Mouse (Mus musculus): Measurements from ENCODE around the gene Tmem95. TPM values are rescaled to one million over a fixed set of nuclear protein-coding genes. Genes with fewer than 3 reads are reported as not detected.

Gene Tmem95
- polyA plus RNA-seq, 1 experiment from 2014 or later: 0.25 TPM

- no peak overlapping the region for H3K4me3 ChIP-seq (ENCODE audit: low read depth, low read length)
- H3K36me3 ChIP-seq (ENCODE audit: control insufficient read depth, insufficient read depth, low read length): no peaks in the 10 kb centered on the region
- ATAC-seq (ENCODE audit: low FRiP score, low TSS enrichment) (no peak), DNase-seq (ENCODE audit: low spot score) (no peak)
- H3K27me3 ChIP-seq (ENCODE audit: control insufficient read depth, insufficient read depth, low read length): no peaks in the 10 kb centered on the region
- H3K9ac ChIP-seq (ENCODE audit: low read length): no peak overlapping the region
- whole genome bisulfite sequencing: 68% methylated on average over 8 of the region's 8 CpGs
- no peaks in the 10 kb centered on the region for H3K9me3 ChIP-seq (ENCODE audit: control insufficient read depth, low read length)
- H3K4me1 ChIP-seq (replicated peaks; ENCODE audit: control insufficient read depth, insufficient read depth): peaks cover 6% of the 10 kb centered on the region
- no peak overlapping the region for H3K4me2 ChIP-seq (replicated peaks; ENCODE audit: low read depth)
- TF ChIP-seq CTCF (IDR thresholded peaks at IDR 0.05; ENCODE audit: low read depth) (no peak), EP300 (optimal IDR thresholded peaks at IDR 0.05) (no peak)
- 0 out of 2 replicates have a peak overlapping the region, but pooled peaks have one; percentile 45 for H3K27ac ChIP-seq (replicated peaks)
Measured at GRCm38 (mm10) chr11:69883527-69884151, 5.8 kb upstream of the Tmem95 start.

- Histone ChIP-seq H3K27ac (replicated peaks) (no peak overlapping the region), H3K9ac (ENCODE audit: low read length) (no peak overlapping the region), H3K4me3 (ENCODE audit: low read depth, low read length) (no peak overlapping the region), H3K27me3 (ENCODE audit: control insufficient read depth, insufficient read depth, low read length) (no peaks in the 10 kb centered on the region), H3K9me3 (ENCODE audit: control insufficient read depth, low read length) (no peaks in the 10 kb centered on the region), H3K36me3 (ENCODE audit: control insufficient read depth, insufficient read depth, low read length) (no peaks in the 10 kb centered on the region), H3K4me2 (replicated peaks; ENCODE audit: low read depth) (no peak overlapping the region), H3K4me1 (replicated peaks; ENCODE audit: control insufficient read depth, insufficient read depth) (peaks cover 6% of the 10 kb centered on the region)
- DNase-seq (ENCODE audit: low spot score): peak; percentile 53
- peak; percentile 65 for TF ChIP-seq CTCF (IDR thresholded peaks at IDR 0.05; ENCODE audit: low read depth)
- TF ChIP-seq EP300 (optimal IDR thresholded peaks at IDR 0.05): no peak
- no peak for ATAC-seq (ENCODE audit: low FRiP score, low TSS enrichment)
- WGBS: 66% methylated on average over 4 of the region's 4 CpGs
Measured at GRCm38 (mm10) chr11:69883066-69883465, 5.2 kb upstream of the Tmem95 start.

GRCm38 (mm10) chr11:69881787-69882670 is 4.2 kb upstream of the Tmem95 start:
- Histone ChIP-seq H3K9me3 (ENCODE audit: control insufficient read depth, low read length) (no peaks in the 10 kb centered on the region), H3K4me2 (replicated peaks; ENCODE audit: low read depth) (peak overlapping the region; percentile 77), H3K27ac (replicated peaks) (peak overlapping the region; percentile 93), H3K4me1 (replicated peaks; ENCODE audit: control insufficient read depth, insufficient read depth) (peaks cover 11% of the 10 kb centered on the region), H3K36me3 (ENCODE audit: control insufficient read depth, insufficient read depth, low read length) (no peaks in the 10 kb centered on the region), H3K27me3 (ENCODE audit: control insufficient read depth, insufficient read depth, low read length) (no peaks in the 10 kb centered on the region), H3K9ac (ENCODE audit: low read length) (peak overlapping the region; percentile 65), H3K4me3 (ENCODE audit: low read depth, low read length) (peak overlapping the region; percentile 57)
- 54% methylated on average over 21 of the region's 21 CpGs for WGBS
- TF ChIP-seq CTCF (IDR thresholded peaks at IDR 0.05; ENCODE audit: low read depth): no peak
- no peak for TF ChIP-seq EP300 (optimal IDR thresholded peaks at IDR 0.05)
- no peak for DNase-seq (ENCODE audit: low spot score)
- no peak for ATAC-seq (ENCODE audit: low FRiP score, low TSS enrichment)

GRCm38 (mm10) chr11:69880853-69881603 is 3.2 kb upstream of the Tmem95 start, which contains the start of gene Kctd11:
TSS of gene Kctd11 (minus strand) at chr11:69881406.
- H3K4me3 ChIP-seq (ENCODE audit: low read depth, low read length): peak within 1 kb of the TSS; percentile 57
- H3K27me3 ChIP-seq (ENCODE audit: control insufficient read depth, insufficient read depth, low read length): no peaks in the 10 kb centered on the region
- whole genome bisulfite sequencing: 0% methylated on average over 46 of the region's 46 CpGs
- H3K4me2 ChIP-seq (replicated peaks; ENCODE audit: low read depth): peak within 1 kb of the TSS; percentile 77
- H3K36me3 ChIP-seq (ENCODE audit: control insufficient read depth, insufficient read depth, low read length): no peaks in the 10 kb centered on the region
- DNase-seq (ENCODE audit: low spot score): peak; percentile 91
- ATAC-seq (ENCODE audit: low FRiP score, low TSS enrichment): peak; percentile 85
- no peaks in the 10 kb centered on the region for H3K9me3 ChIP-seq (ENCODE audit: control insufficient read depth, low read length)
- H3K4me1 ChIP-seq (replicated peaks; ENCODE audit: control insufficient read depth, insufficient read depth): peaks cover 11% of the 10 kb centered on the region
- H3K9ac ChIP-seq (ENCODE audit: low read length): peak within 1 kb of the TSS; percentile 65
- peak; percentile 94 for TF ChIP-seq EP300 (optimal IDR thresholded peaks at IDR 0.05)
- TF ChIP-seq CTCF (IDR thresholded peaks at IDR 0.05; ENCODE audit: low read depth): peak; percentile 65
- H3K27ac ChIP-seq (replicated peaks): peak within 1 kb of the TSS; percentile 93

- no peaks in the 10 kb centered on the region for H3K36me3 ChIP-seq (ENCODE audit: control insufficient read depth, insufficient read depth, low read length)
- ATAC-seq (ENCODE audit: low FRiP score, low TSS enrichment): peak; percentile 30; the same call in 1 of the 2 replicates
- no peaks in the 10 kb centered on the region for H3K9me3 ChIP-seq (ENCODE audit: control insufficient read depth, low read length)
- peak overlapping the region; percentile 77 for H3K4me2 ChIP-seq (replicated peaks; ENCODE audit: low read depth)
- H3K4me1 ChIP-seq (replicated peaks; ENCODE audit: control insufficient read depth, insufficient read depth): peaks cover 11% of the 10 kb centered on the region
- H3K9ac ChIP-seq (ENCODE audit: low read length): peak overlapping the region; percentile 65
- under 1% methylated on average over 18 of the region's 18 CpGs for WGBS
- peak overlapping the region; percentile 57 for H3K4me3 ChIP-seq (ENCODE audit: low read depth, low read length)
- peak overlapping the region; percentile 93 for H3K27ac ChIP-seq (replicated peaks)
- no peak for TF ChIP-seq EP300 (optimal IDR thresholded peaks at IDR 0.05)
- peak; percentile 90 for TF ChIP-seq CTCF (IDR thresholded peaks at IDR 0.05; ENCODE audit: low read depth)
- no peaks in the 10 kb centered on the region for H3K27me3 ChIP-seq (ENCODE audit: control insufficient read depth, insufficient read depth, low read length)
- DNase-seq (ENCODE audit: low spot score): peak; percentile 82
Measured at GRCm38 (mm10) chr11:69880506-69880852, 2.7 kb upstream of the Tmem95 start.
